Mouse (Mus musculus) limb, embryonic 12.5 days (tissue): ENCODE data around the gene Wnt6. TPM values are rescaled to one million over a fixed set of nuclear protein-coding genes. Genes with fewer than 3 reads are reported as not detected.
A peak's percentile ranks its signal among the peaks of the same experiment; 100 is the strongest.

Source experiments
- ATAC-seq: fragments of 200-750 bp; cut with Nextera tagmentation; 2 replicates; pipeline ENCODE4 v1.8.0; 2017; ENCODE audit warnings: low read depth, moderate TSS enrichment; ENCODE audit not compliant: insufficient number of reproducible peaks, insufficient read depth, low FRiP score, low TSS enrichment
- H3K27ac ChIP-seq: fragments of 300-500 bp; sonication (generic); 2 replicates; pipeline ENCODE4 v1.5.1; 2016; ENCODE audit warnings: mild to moderate bottlenecking, moderate library complexity
- H3K27me3 ChIP-seq: fragments of 300-500 bp; sonication (generic); 2 replicates; pipeline ENCODE4 v1.6.1; 2016; ENCODE audit warnings: mild to moderate bottlenecking, moderate library complexity
- H3K36me3 ChIP-seq: fragments of 300-500 bp; sonication (generic); 2 replicates; pipeline ENCODE4 v1.6.1; 2016; ENCODE audit warnings: mild to moderate bottlenecking, moderate library complexity
- H3K4me1 ChIP-seq: fragments of 300-500 bp; sonication (generic); replicated peaks from 2 replicates; pipeline ENCODE4 v1.6.1; 2016
- H3K4me2 ChIP-seq: fragments of 300-500 bp; sonication (generic); 2 replicates; pipeline ENCODE4 v1.6.1; 2016; ENCODE audit warnings: mild to moderate bottlenecking, moderate library complexity
- H3K4me3 ChIP-seq: fragments of 300-500 bp; sonication (generic); replicated peaks from 2 replicates; pipeline ENCODE4 v1.5.1; 2016; ENCODE audit warnings: mild to moderate bottlenecking
- H3K9ac ChIP-seq: fragments of 300-500 bp; sonication (generic); replicated peaks from 2 replicates; pipeline ENCODE4 v1.6.1; 2016; ENCODE audit warnings: mild to moderate bottlenecking, moderate library complexity
- H3K9me3 ChIP-seq: fragments of 300-500 bp; sonication (generic); 2 replicates; pipeline ENCODE4 v1.6.1; 2016; ENCODE audit warnings: mild to moderate bottlenecking, moderate library complexity
- WGBS: fragments of 180-500 bp; shearing (Covaris S2); methylation state at CpG from one replicate; pipeline ENCODE4 v1.1.7; 2016; 5-methylcytosine and 5-hydroxymethylcytosine counted together
- polyA plus RNA-seq: library from polyadenylated mRNA; unstranded; fragments of >200 nt; fragmentation: Nextera tagmentation; extraction: Ambion mirVana; gene quantifications from 2 replicates; pipeline ENCODE4 v1.2.1, GENCODE M21; 2016

The Wnt6 gene
- polyA plus RNA-seq, 1 experiment from 2014 or later, result 38.7 TPM

GRCm38 (mm10) chr1:74794487-74795144 lies 22.9 kb downstream of the Wnt6 start:
- no peak overlapping the region for H3K27ac ChIP-seq
- peak overlapping the region; percentile 60 for H3K4me2 ChIP-seq
- no peaks in the 10 kb centered on the region for H3K9me3 ChIP-seq
- H3K36me3 ChIP-seq, result no peaks in the 10 kb centered on the region
- WGBS, result under 1% methylated on average over 38 of the region's 38 CpGs
- peak overlapping the region; percentile 47 for H3K9ac ChIP-seq
- peak overlapping the region; percentile 35 for H3K4me3 ChIP-seq
- ATAC-seq, result no peak
- peaks cover 100% of the 10 kb centered on the region for H3K27me3 ChIP-seq
- peaks cover 60% of the 10 kb centered on the region for H3K4me1 ChIP-seq

GRCm38 (mm10) chr1:74795145-74795529 lies 23.4 kb downstream of the Wnt6 start:
- H3K36me3 ChIP-seq, result no peaks in the 10 kb centered on the region
- H3K9me3 ChIP-seq, result no peaks in the 10 kb centered on the region
- H3K27ac ChIP-seq, result no peak overlapping the region
- 4% methylated on average over 11 of the region's 11 CpGs for WGBS
- H3K27me3 ChIP-seq, result peaks cover 100% of the 10 kb centered on the region
- peak overlapping the region; percentile 35; the same call in 1 of the 2 replicates for H3K4me3 ChIP-seq
- ATAC-seq, result no peak
- peak overlapping the region; percentile 47; the same call in 1 of the 2 replicates for H3K9ac ChIP-seq
- H3K4me1 ChIP-seq, result peaks cover 57% of the 10 kb centered on the region
- H3K4me2 ChIP-seq, result peak overlapping the region; percentile 60

- Histone ChIP-seq H3K4me3 (no peak overlapping the region), H3K27ac (no peak overlapping the region), H3K9me3 (no peaks in the 10 kb centered on the region), H3K36me3 (no peaks in the 10 kb centered on the region), H3K27me3 (peaks cover 99% of the 10 kb centered on the region), H3K9ac (0 out of 2 replicates have a peak overlapping the region, but pooled peaks have one; percentile 8), H3K4me1 (peaks cover 48% of the 10 kb centered on the region), H3K4me2 (no peak overlapping the region)
- ATAC-seq, result no peak
- WGBS, result 4% methylated on average over 5 of the region's 5 CpGs
Measured at GRCm38 (mm10) chr1:74797459-74797858, 25.8 kb downstream of the Wnt6 start.

- Histone ChIP-seq H3K4me3 (peak overlapping the region; percentile 31), H3K27me3 (peaks cover 99% of the 10 kb centered on the region), H3K9ac (peak overlapping the region; percentile 44), H3K9me3 (no peaks in the 10 kb centered on the region), H3K4me1 (peaks cover 45% of the 10 kb centered on the region), H3K36me3 (no peaks in the 10 kb centered on the region), H3K27ac (no peak overlapping the region), H3K4me2 (peak overlapping the region; percentile 54)
- no peak for ATAC-seq
- WGBS, result under 1% methylated on average over 29 of the region's 29 CpGs
Measured at GRCm38 (mm10) chr1:74800424-74800888, 28.8 kb downstream of the Wnt6 start.

GRCm38 (mm10) chr1:74801631-74802140 lies 30.0 kb downstream of the Wnt6 start:
- Histone ChIP-seq H3K36me3 (no peaks in the 10 kb centered on the region), H3K27me3 (peaks cover 99% of the 10 kb centered on the region), H3K4me2 (no peak overlapping the region), H3K4me1 (peaks cover 52% of the 10 kb centered on the region), H3K9me3 (no peaks in the 10 kb centered on the region), H3K27ac (no peak overlapping the region), H3K9ac (no peak overlapping the region), H3K4me3 (no peak overlapping the region)
- 22% methylated on average over 6 of the region's 6 CpGs for WGBS
- ATAC-seq, result no peak

- H3K9me3 ChIP-seq, result no peaks in the 10 kb centered on the region
- WGBS, result 1% methylated on average over 57 of the region's 57 CpGs
- peak; percentile 24; the same call in 1 of the 2 replicates for ATAC-seq
- peak overlapping the region; percentile 53; the same call in 1 of the 2 replicates for H3K9ac ChIP-seq
- H3K27ac ChIP-seq, result no peak overlapping the region
- peak overlapping the region; percentile 50 for H3K4me3 ChIP-seq
- peak overlapping the region; percentile 84 for H3K4me2 ChIP-seq
- H3K4me1 ChIP-seq, result peaks cover 53% of the 10 kb centered on the region
- peaks cover 99% of the 10 kb centered on the region for H3K27me3 ChIP-seq
- no peaks in the 10 kb centered on the region for H3K36me3 ChIP-seq
Measured at GRCm38 (mm10) chr1:74802795-74803656, 31.3 kb downstream of the Wnt6 start.

- 8% methylated on average over 10 of the region's 10 CpGs for WGBS
- Histone ChIP-seq H3K9me3 (no peaks in the 10 kb centered on the region), H3K36me3 (no peaks in the 10 kb centered on the region), H3K4me2 (no peak overlapping the region), H3K9ac (no peak overlapping the region), H3K4me3 (no peak overlapping the region), H3K4me1 (peaks cover 55% of the 10 kb centered on the region), H3K27ac (no peak overlapping the region), H3K27me3 (peaks cover 98% of the 10 kb centered on the region)
- ATAC-seq, result no peak
Measured at GRCm38 (mm10) chr1:74804211-74804870, 32.6 kb downstream of the Wnt6 start.

GRCm38 (mm10) chr1:74805340-74805835 lies 33.7 kb downstream of the Wnt6 start:
- Histone ChIP-seq H3K9me3 (no peaks in the 10 kb centered on the region), H3K9ac (no peak overlapping the region), H3K27ac (no peak overlapping the region), H3K4me2 (no peak overlapping the region), H3K36me3 (no peaks in the 10 kb centered on the region), H3K27me3 (peaks cover 98% of the 10 kb centered on the region), H3K4me3 (no peak overlapping the region), H3K4me1 (peaks cover 50% of the 10 kb centered on the region)
- ATAC-seq, result no peak
- 15% methylated on average over 4 of the region's 4 CpGs for WGBS

GRCm38 (mm10) chr1:74805843-74806242 lies 34.2 kb downstream of the Wnt6 start:
- peaks cover 45% of the 10 kb centered on the region for H3K4me1 ChIP-seq
- no peaks in the 10 kb centered on the region for H3K36me3 ChIP-seq
- no peak for ATAC-seq
- WGBS, result 7% methylated on average over 5 of the region's 5 CpGs
- H3K9me3 ChIP-seq, result no peaks in the 10 kb centered on the region
- peaks cover 96% of the 10 kb centered on the region for H3K27me3 ChIP-seq
- no peak overlapping the region for H3K9ac ChIP-seq
- H3K4me3 ChIP-seq, result no peak overlapping the region
- no peak overlapping the region for H3K4me2 ChIP-seq
- no peak overlapping the region for H3K27ac ChIP-seq

GRCm38 (mm10) chr1:74806360-74807311 lies 34.9 kb downstream of the Wnt6 start:
- Histone ChIP-seq H3K4me3 (peak overlapping the region; percentile 30), H3K36me3 (no peaks in the 10 kb centered on the region), H3K9ac (peak overlapping the region; percentile 42; the same call in 1 of the 2 replicates), H3K4me2 (peak overlapping the region; percentile 56), H3K27ac (no peak overlapping the region), H3K27me3 (peaks cover 97% of the 10 kb centered on the region), H3K9me3 (no peaks in the 10 kb centered on the region), H3K4me1 (peaks cover 42% of the 10 kb centered on the region)
- ATAC-seq, result no peak
- under 1% methylated on average over 38 of the region's 38 CpGs for WGBS
